Mouse (Mus musculus): Measurements from ENCODE around the gene Fkbp2. TPM values are rescaled to one million over a fixed set of nuclear protein-coding genes. Genes with fewer than 3 reads are reported as not detected.

Fkbp2 gene
- polyA plus RNA-seq, 1 experiment from 2014 or later = 158 TPM

DNA sequence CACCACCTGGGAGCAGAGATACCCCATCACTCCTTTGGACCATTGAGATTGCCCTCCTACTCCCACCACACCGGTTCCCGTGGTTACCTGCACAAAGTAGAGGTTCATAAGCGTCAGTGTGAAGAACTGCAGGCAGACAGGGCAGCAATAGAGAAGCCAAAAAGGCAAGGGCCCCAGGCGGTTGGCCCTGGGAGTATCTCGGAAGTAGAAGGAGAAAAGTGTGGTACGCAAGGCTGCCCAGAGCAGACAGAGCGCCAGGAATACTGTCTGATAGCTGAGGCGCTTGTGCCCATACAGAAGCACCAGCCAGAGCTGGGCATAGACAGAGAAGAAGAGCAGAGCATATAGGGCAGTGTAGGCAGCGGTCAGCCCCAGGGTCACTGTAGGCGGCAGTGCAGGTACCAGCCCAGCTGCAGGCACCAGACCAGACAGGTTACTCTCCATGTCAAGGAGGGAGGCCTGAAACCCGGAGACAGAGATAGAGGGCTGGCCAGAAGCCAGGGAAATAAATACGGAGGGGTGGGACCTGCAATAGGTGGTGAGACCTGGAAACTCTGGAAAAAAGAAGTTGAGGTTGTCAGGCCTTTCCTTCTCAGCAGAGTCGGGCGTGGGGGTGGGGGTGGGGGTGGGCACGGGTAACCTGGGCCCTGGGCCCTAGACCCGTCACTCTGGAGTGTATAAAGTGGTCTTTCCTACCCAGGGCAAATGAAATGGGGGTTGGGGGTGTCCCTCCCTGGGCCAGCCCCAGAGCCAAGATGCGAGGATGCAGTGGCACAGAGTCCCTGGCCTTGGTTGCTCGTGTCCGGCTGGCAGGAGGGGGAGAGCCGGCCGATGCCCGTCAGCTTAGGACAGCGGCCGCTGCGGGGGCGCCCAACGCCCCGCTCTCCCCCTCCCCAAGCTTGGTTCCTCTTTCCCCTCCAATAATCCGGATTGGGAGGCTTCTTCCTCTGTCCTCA lies 39.6 kb downstream of the Fkbp2 start:
- Histone ChIP-seq H3K27me3 (ENCODE audit: control insufficient read depth, insufficient read depth, low read length) (peaks cover 6% of the 10 kb centered on the region; the same call in 1 of the 2 replicates), H3K9me3 (replicated peaks; ENCODE audit: control insufficient read depth, low read length) (no peaks in the 10 kb centered on the region), H3K4me2 (ENCODE audit: low read depth, low read length) (peak overlapping the region; percentile 98), H3K9ac (ENCODE audit: low read length) (peak overlapping the region; percentile 93), H3K36me3 (ENCODE audit: control insufficient read depth, insufficient read depth, low read length) (no peaks in the 10 kb centered on the region), H3K4me1 (ENCODE audit: control insufficient read depth, insufficient read depth, low read length) (peaks cover 21% of the 10 kb centered on the region), H3K27ac (ENCODE audit: low read length) (peak overlapping the region; percentile 71), H3K4me3 (replicated peaks; ENCODE audit: low read length) (peak overlapping the region; percentile 76)
- 17% methylated on average over 29 of the region's 29 CpGs for WGBS
- peak; percentile 0; the same call in 1 of the 2 replicates for ATAC-seq (ENCODE audit: insufficient read depth, low FRiP score)

GRCm38 (mm10) chr19:6939106-6940002 lies 40.9 kb downstream of the Fkbp2 start:
- Histone ChIP-seq H3K27ac (ENCODE audit: low read length) (no peak overlapping the region), H3K9me3 (replicated peaks; ENCODE audit: control insufficient read depth, low read length) (no peaks in the 10 kb centered on the region), H3K9ac (ENCODE audit: low read length) (0 out of 2 replicates have a peak overlapping the region, but pooled peaks have one; percentile 93), H3K4me2 (ENCODE audit: low read depth, low read length) (no peak overlapping the region), H3K36me3 (ENCODE audit: control insufficient read depth, insufficient read depth, low read length) (no peaks in the 10 kb centered on the region), H3K27me3 (ENCODE audit: control insufficient read depth, insufficient read depth, low read length) (peaks cover 12% of the 10 kb centered on the region), H3K4me3 (replicated peaks; ENCODE audit: low read length) (no peak overlapping the region), H3K4me1 (ENCODE audit: control insufficient read depth, insufficient read depth, low read length) (peaks cover 21% of the 10 kb centered on the region)
- 90% methylated on average over 20 of the region's 20 CpGs for WGBS
- ATAC-seq (ENCODE audit: insufficient read depth, low FRiP score) = no peak

GRCm38 (mm10) chr19:6937541-6938465 lies 42.5 kb downstream of the Fkbp2 start:
- H3K27ac ChIP-seq (ENCODE audit: low read length) = no peak overlapping the region
- 81% methylated on average over 16 of the region's 16 CpGs for WGBS
- no peak overlapping the region for H3K4me3 ChIP-seq (replicated peaks; ENCODE audit: low read length)
- H3K36me3 ChIP-seq (ENCODE audit: control insufficient read depth, insufficient read depth, low read length) = no peaks in the 10 kb centered on the region
- H3K4me2 ChIP-seq (ENCODE audit: low read depth, low read length) = no peak overlapping the region
- peaks cover 23% of the 10 kb centered on the region for H3K4me1 ChIP-seq (ENCODE audit: control insufficient read depth, insufficient read depth, low read length)
- ATAC-seq (ENCODE audit: insufficient read depth, low FRiP score) = no peak
- no peaks in the 10 kb centered on the region for H3K9me3 ChIP-seq (replicated peaks; ENCODE audit: control insufficient read depth, low read length)
- H3K9ac ChIP-seq (ENCODE audit: low read length) = no peak overlapping the region
- H3K27me3 ChIP-seq (ENCODE audit: control insufficient read depth, insufficient read depth, low read length) = peaks cover 28% of the 10 kb centered on the region

DNA sequence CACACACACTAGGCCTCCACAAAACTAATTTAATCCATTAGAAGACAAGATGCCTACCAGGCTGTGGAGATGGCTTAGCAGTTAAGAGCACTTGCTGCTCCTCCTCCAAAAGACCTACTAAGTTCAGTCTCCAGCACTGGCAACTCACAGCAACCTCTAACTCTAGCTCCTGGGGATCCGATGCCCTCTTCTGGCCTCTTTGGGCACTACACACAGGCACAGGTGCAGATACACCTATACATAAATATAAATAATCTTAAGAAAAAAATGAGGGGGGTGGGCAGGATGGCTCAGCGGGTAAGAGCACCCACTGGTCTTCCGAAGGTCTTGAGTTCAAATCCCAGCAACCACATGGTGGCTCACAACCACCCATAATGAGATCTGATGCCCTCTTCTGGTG lies 44.0 kb downstream of the Fkbp2 start:
- Histone ChIP-seq H3K4me1 (ENCODE audit: control insufficient read depth, insufficient read depth, low read length) (peaks cover 21% of the 10 kb centered on the region), H3K27ac (ENCODE audit: low read length) (no peak overlapping the region), H3K4me2 (ENCODE audit: low read depth, low read length) (no peak overlapping the region), H3K4me3 (replicated peaks; ENCODE audit: low read length) (no peak overlapping the region), H3K9ac (ENCODE audit: low read length) (no peak overlapping the region), H3K9me3 (replicated peaks; ENCODE audit: control insufficient read depth, low read length) (no peaks in the 10 kb centered on the region), H3K27me3 (ENCODE audit: control insufficient read depth, insufficient read depth, low read length) (peaks cover 38% of the 10 kb centered on the region), H3K36me3 (ENCODE audit: control insufficient read depth, insufficient read depth, low read length) (no peaks in the 10 kb centered on the region)
- WGBS = 24% methylated on average over 3 of the region's 3 CpGs
- no peak for ATAC-seq (ENCODE audit: insufficient read depth, low FRiP score)

DNA sequence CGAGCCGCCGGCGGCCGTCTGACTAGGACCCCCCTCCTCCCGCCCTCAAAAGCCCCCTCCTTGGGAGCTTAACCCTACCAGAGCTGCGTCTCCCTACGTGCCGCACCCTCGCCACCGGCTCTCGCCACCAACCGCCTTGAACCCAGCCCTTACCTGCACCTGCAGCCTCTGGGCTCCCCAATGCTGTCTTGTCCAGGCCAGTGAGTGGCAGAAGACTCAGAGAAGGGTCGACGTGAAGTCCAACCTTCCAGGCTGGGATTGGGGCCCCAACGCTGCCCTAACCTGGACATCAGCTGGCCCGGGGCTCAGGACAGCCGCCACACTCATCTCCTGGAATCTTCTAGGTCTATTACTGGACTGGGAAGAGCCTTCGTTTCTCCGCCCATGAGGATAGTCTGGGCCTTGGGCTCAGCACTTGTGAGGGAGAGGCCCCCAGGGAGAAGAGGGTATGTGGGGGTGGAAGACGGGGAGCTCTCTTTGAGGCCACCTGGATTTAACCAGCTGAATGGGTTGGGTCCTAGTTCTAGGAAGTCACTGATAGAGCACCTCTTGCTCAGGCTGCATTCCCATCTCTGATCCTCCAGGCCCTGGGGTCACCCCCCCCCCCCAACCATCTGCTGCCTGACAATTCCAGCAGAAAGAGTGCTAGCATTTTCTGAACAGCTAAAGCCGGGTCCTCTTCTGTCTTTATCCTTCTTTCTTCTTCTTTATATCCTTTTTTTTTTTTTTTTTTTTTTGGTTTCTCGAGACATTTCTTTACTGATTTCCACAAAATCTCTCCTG lies 45.9 kb downstream of the Fkbp2 start, which contains the start of gene Kcnk4:
Gene Kcnk4 (minus strand): TSS at position 321 of the 783 bp plus-strand sequence.
- H3K4me1 ChIP-seq (ENCODE audit: control insufficient read depth, insufficient read depth, low read length) = peaks cover 11% of the 10 kb centered on the region
- no peaks in the 10 kb centered on the region for H3K36me3 ChIP-seq (ENCODE audit: control insufficient read depth, insufficient read depth, low read length)
- ATAC-seq (ENCODE audit: insufficient read depth, low FRiP score) = no peak
- peaks cover 38% of the 10 kb centered on the region for H3K27me3 ChIP-seq (ENCODE audit: control insufficient read depth, insufficient read depth, low read length)
- peak within 1 kb of the TSS; percentile 71 for H3K9ac ChIP-seq (ENCODE audit: low read length)
- peak within 1 kb of the TSS; percentile 90 for H3K4me2 ChIP-seq (ENCODE audit: low read depth, low read length)
- H3K27ac ChIP-seq (ENCODE audit: low read length) = no peak within 1 kb of the TSS
- 11% methylated on average over 23 of the region's 23 CpGs for WGBS
- H3K4me3 ChIP-seq (replicated peaks; ENCODE audit: low read length) = peak within 1 kb of the TSS; percentile 42
- no peaks in the 10 kb centered on the region for H3K9me3 ChIP-seq (replicated peaks; ENCODE audit: control insufficient read depth, low read length)

DNA sequence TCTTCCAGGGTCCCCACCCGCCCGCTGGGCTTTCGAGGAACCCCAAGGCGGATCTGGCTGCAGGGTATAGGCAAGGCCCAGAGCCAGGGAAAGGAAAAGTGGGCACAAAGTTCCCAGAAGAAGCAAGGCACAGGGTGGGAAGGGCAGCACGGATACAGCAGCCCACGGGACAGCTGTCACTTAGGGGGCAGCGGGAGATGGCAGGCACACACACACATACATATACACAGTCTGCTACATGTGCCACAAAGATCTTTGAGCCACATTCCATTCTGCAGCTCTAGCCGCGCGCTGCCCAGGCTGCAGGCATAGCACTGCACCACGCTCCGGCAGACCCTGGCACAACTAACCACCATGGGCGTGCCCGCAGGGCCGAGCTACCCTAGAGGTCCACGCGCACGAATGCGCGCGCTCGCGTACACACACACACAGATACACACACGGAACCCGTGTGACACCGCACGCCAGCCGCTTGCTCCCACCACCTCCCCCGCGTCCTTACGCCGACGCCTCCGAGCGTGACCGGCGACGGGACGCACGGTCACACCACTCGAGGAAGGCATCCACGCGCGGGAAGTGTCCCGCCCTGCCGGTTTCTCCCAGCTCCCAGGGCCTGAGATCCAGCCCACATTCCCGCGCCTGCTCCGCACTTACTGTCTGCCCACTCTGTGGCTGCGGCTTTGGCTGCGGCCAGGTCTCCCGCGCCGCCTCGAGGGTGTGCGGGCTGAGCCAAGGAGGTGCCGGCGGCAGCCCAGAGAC lies 46.7 kb downstream of the Fkbp2 start:
- Histone ChIP-seq H3K4me1 (ENCODE audit: control insufficient read depth, insufficient read depth, low read length) (peaks cover 11% of the 10 kb centered on the region), H3K36me3 (ENCODE audit: control insufficient read depth, insufficient read depth, low read length) (no peaks in the 10 kb centered on the region), H3K9ac (ENCODE audit: low read length) (peak overlapping the region; percentile 71), H3K27me3 (ENCODE audit: control insufficient read depth, insufficient read depth, low read length) (peaks cover 38% of the 10 kb centered on the region), H3K4me3 (replicated peaks; ENCODE audit: low read length) (peak overlapping the region; percentile 42), H3K4me2 (ENCODE audit: low read depth, low read length) (peak overlapping the region; percentile 90), H3K9me3 (replicated peaks; ENCODE audit: control insufficient read depth, low read length) (no peaks in the 10 kb centered on the region), H3K27ac (ENCODE audit: low read length) (no peak overlapping the region)
- WGBS = 4% methylated on average over 58 of the region's 58 CpGs
- ATAC-seq (ENCODE audit: insufficient read depth, low FRiP score) = peak; percentile 51; the same call in 1 of the 2 replicates

DNA sequence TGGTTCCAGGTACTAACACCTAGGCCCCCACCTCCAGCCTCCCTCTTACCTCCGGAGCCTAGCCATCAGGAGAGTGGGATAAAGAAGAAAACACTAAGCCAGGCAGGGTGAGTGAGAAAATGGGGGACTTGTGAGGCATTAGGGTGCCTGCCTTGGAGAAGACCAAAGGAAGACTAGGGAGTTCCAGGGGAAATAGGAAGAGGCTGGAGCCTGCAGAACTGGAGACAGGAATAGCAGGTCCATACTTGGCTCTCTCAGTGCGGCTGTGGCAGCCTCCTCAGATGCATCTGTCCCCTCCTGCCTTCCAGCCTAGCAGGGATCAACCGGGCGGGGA lies 47.2 kb downstream of the Fkbp2 start:
- H3K27ac ChIP-seq (ENCODE audit: low read length) = no peak overlapping the region
- no peak for ATAC-seq (ENCODE audit: insufficient read depth, low FRiP score)
- H3K36me3 ChIP-seq (ENCODE audit: control insufficient read depth, insufficient read depth, low read length) = no peaks in the 10 kb centered on the region
- peaks cover 42% of the 10 kb centered on the region for H3K27me3 ChIP-seq (ENCODE audit: control insufficient read depth, insufficient read depth, low read length)
- 34% methylated on average over 4 of the region's 4 CpGs for WGBS
- no peak overlapping the region for H3K4me3 ChIP-seq (replicated peaks; ENCODE audit: low read length)
- no peaks in the 10 kb centered on the region for H3K9me3 ChIP-seq (replicated peaks; ENCODE audit: control insufficient read depth, low read length)
- H3K4me1 ChIP-seq (ENCODE audit: control insufficient read depth, insufficient read depth, low read length) = peaks cover 11% of the 10 kb centered on the region
- H3K9ac ChIP-seq (ENCODE audit: low read length) = 0 out of 2 replicates have a peak overlapping the region, but pooled peaks have one; percentile 71
- no peak overlapping the region for H3K4me2 ChIP-seq (ENCODE audit: low read depth, low read length)

Measured in stomach, embryonic 16.5 days (tissue).